Mouse (Mus musculus) stomach, embryonic 14.5 days (tissue): ENCODE measurements around the gene Stxbp3. TPM values are rescaled to one million over a fixed set of nuclear protein-coding genes. Genes with fewer than 3 reads are reported as not detected.
"Not testable (repeated sequence)": the region's sequence is repeated elsewhere in the genome, so short reads cannot be mapped to it uniquely, and the experiment has no call there.

ENCODE experiments used
- ATAC-seq: fragments of 200-750 bp; cut with Nextera tagmentation; 2 replicates; pipeline ENCODE4 v1.8.0; 2017; ENCODE audit warnings: low read depth, moderate TSS enrichment; ENCODE audit not compliant: insufficient number of reproducible peaks, insufficient read depth, low FRiP score
- H3K27ac ChIP-seq: fragments of 300-500 bp; sonication (generic); 2 replicates; pipeline ENCODE4 v1.5.1; 2014; ENCODE audit warnings: mild to moderate bottlenecking, low read length, moderate library complexity, mixed read lengths
- H3K27me3 ChIP-seq: fragments of 300-500 bp; sonication (generic); 2 replicates; pipeline ENCODE4 v1.6.1; 2014; ENCODE audit warnings: low read length, control low read depth, mixed read lengths; ENCODE audit not compliant: control insufficient read depth, insufficient read depth
- H3K36me3 ChIP-seq: fragments of 300-500 bp; sonication (generic); 2 replicates; pipeline ENCODE4 v1.6.1; 2014; ENCODE audit warnings: mild to moderate bottlenecking, control low read depth, low read length, moderate library complexity, mixed read lengths; ENCODE audit not compliant: control insufficient read depth, insufficient read depth
- H3K4me1 ChIP-seq: fragments of 300-500 bp; sonication (generic); 2 replicates; pipeline ENCODE4 v1.6.1; 2014; ENCODE audit warnings: low read length, control low read depth, mixed read lengths; ENCODE audit not compliant: control insufficient read depth, insufficient read depth
- H3K4me2 ChIP-seq: fragments of 300-500 bp; sonication (generic); replicated peaks from 2 replicates; pipeline ENCODE4 v1.6.1; 2014; ENCODE audit warnings: low read depth, low read length, control low read depth
- H3K4me3 ChIP-seq: fragments of 300-500 bp; sonication (generic); 2 replicates; pipeline ENCODE4 v1.5.1; 2014; ENCODE audit warnings: low read depth, low read length, control low read depth
- H3K9ac ChIP-seq: fragments of 300-500 bp; sonication (generic); replicated peaks from 2 replicates; pipeline ENCODE4 v1.6.1; 2014; ENCODE audit warnings: low read depth, mild to moderate bottlenecking, control low read depth, low read length, moderate library complexity, mixed read lengths
- H3K9me3 ChIP-seq: fragments of 300-500 bp; sonication (generic); 2 replicates; pipeline ENCODE4 v1.6.1; 2016; ENCODE audit warnings: low read depth, low read length, control low read depth; ENCODE audit not compliant: control insufficient read depth
- WGBS: fragments of 180-500 bp; shearing (Covaris S2); extraction: QIAGEN DNeasy Blood & Tissue Kit; methylation state at CpG from one replicate; pipeline ENCODE4 v1.1.7; 2014; 5-methylcytosine and 5-hydroxymethylcytosine counted together
- polyA plus RNA-seq: library from polyadenylated mRNA; unstranded; fragments of >200 nt; fragmentation: Nextera tagmentation; extraction: Ambion mirVana; gene quantifications from 2 replicates; pipeline ENCODE4 v1.2.1, GENCODE M21; 2014

Gene Stxbp3
- polyA plus RNA-seq, result 41.4 and 43.6 TPM in 2 replicates

GRCm38 (mm10) chr3:108840000-108840715 is at the start of gene Stxbp3:
Gene Stxbp3, minus strand, starts transcription at chr3:108840526.
- Histone ChIP-seq H3K4me2 (peak within 1 kb of the TSS; percentile 61), H3K4me1 (peaks cover 11% of the 10 kb centered on the region), H3K36me3 (peaks cover 6% of the 10 kb centered on the region; the same call in 1 of the 2 replicates), H3K27me3 (no peaks in the 10 kb centered on the region), H3K9me3 (no peaks in the 10 kb centered on the region), H3K9ac (peak within 1 kb of the TSS; percentile 63), H3K4me3 (peak within 1 kb of the TSS; percentile 75), H3K27ac (peak within 1 kb of the TSS; percentile 86)
- under 1% methylated on average over 56 of the region's 56 CpGs for WGBS
- peak; percentile 97 for ATAC-seq

GRCm38 (mm10) chr3:108889908-108890307 is 49.6 kb upstream of the Stxbp3 start, which contains the start of gene Fndc7:
Gene Fndc7, minus strand, starts transcription at chr3:108890008.
- H3K27ac ChIP-seq, result no peak within 1 kb of the TSS
- ATAC-seq, result no peak
- H3K27me3 ChIP-seq, result no peaks in the 10 kb centered on the region
- H3K36me3 ChIP-seq, result no peaks in the 10 kb centered on the region
- no peak within 1 kb of the TSS for H3K4me3 ChIP-seq
- H3K9ac ChIP-seq, result no peak within 1 kb of the TSS
- no peak within 1 kb of the TSS for H3K4me2 ChIP-seq
- no peaks in the 10 kb centered on the region for H3K4me1 ChIP-seq
- no peaks in the 10 kb centered on the region for H3K9me3 ChIP-seq
- WGBS, result 87% methylated on average over 1 of the region's 1 CpGs

GRCm38 (mm10) chr3:108887618-108887975 is 47.3 kb upstream of the Stxbp3 start:
- Histone ChIP-seq H3K9ac (no peak overlapping the region), H3K27me3 (no peaks in the 10 kb centered on the region), H3K27ac (no peak overlapping the region), H3K4me1 (no peaks in the 10 kb centered on the region), H3K9me3 (no peaks in the 10 kb centered on the region), H3K4me3 (no peak overlapping the region), H3K4me2 (no peak overlapping the region), H3K36me3 (no peaks in the 10 kb centered on the region)
- ATAC-seq, result no peak
- 94% methylated on average over 3 of the region's 3 CpGs for WGBS

- peak overlapping the region; percentile 39; the same call in 1 of the 2 replicates for H3K27ac ChIP-seq
- 60% methylated on average over 12 of the region's 12 CpGs for WGBS
- H3K27me3 ChIP-seq, result no peaks in the 10 kb centered on the region
- no peak for ATAC-seq
- no peak overlapping the region for H3K4me3 ChIP-seq
- no peak overlapping the region for H3K4me2 ChIP-seq
- H3K9ac ChIP-seq, result no peak overlapping the region
- no peaks in the 10 kb centered on the region for H3K36me3 ChIP-seq
- no peaks in the 10 kb centered on the region for H3K4me1 ChIP-seq
- no peaks in the 10 kb centered on the region for H3K9me3 ChIP-seq
These were observed 46.8 kb upstream of the Stxbp3 start for GRCm38 (mm10) chr3:108886934-108887617.

- no peak overlapping the region for H3K4me3 ChIP-seq
- H3K36me3 ChIP-seq, result no peaks in the 10 kb centered on the region
- H3K4me2 ChIP-seq, result no peak overlapping the region
- no peak overlapping the region; the same call in 1 of the 2 replicates for H3K27ac ChIP-seq
- H3K9me3 ChIP-seq, result no peaks in the 10 kb centered on the region
- ATAC-seq, result peak; percentile 63; the same call in 1 of the 2 replicates
- no peaks in the 10 kb centered on the region for H3K27me3 ChIP-seq
- peaks cover 1% of the 10 kb centered on the region; the same call in 1 of the 2 replicates for H3K4me1 ChIP-seq
- H3K9ac ChIP-seq, result no peak overlapping the region
- 46% methylated on average over 9 of the region's 9 CpGs for WGBS
These were observed 45.6 kb upstream of the Stxbp3 start for GRCm38 (mm10) chr3:108885686-108886530.

GRCm38 (mm10) chr3:108884706-108885289 is 44.5 kb upstream of the Stxbp3 start:
- peaks cover 7% of the 10 kb centered on the region; the same call in 1 of the 2 replicates for H3K4me1 ChIP-seq
- H3K27me3 ChIP-seq, result no peaks in the 10 kb centered on the region
- H3K36me3 ChIP-seq, result no peaks in the 10 kb centered on the region
- no peak overlapping the region for H3K4me2 ChIP-seq
- H3K27ac ChIP-seq, result no peak overlapping the region
- 73% methylated on average over 8 of the region's 8 CpGs for WGBS
- H3K9ac ChIP-seq, result no peak overlapping the region
- no peak overlapping the region for H3K4me3 ChIP-seq
- H3K9me3 ChIP-seq, result no peaks in the 10 kb centered on the region
- no peak for ATAC-seq

GRCm38 (mm10) chr3:108883067-108883466 is 42.7 kb upstream of the Stxbp3 start:
- H3K4me3 ChIP-seq, result no peak overlapping the region
- H3K9ac ChIP-seq, result no peak overlapping the region
- H3K4me1 ChIP-seq, result peaks cover 7% of the 10 kb centered on the region; the same call in 1 of the 2 replicates
- H3K27ac ChIP-seq, result no peak overlapping the region
- ATAC-seq, result no peak
- H3K4me2 ChIP-seq, result no peak overlapping the region
- no peaks in the 10 kb centered on the region for H3K27me3 ChIP-seq
- H3K9me3 ChIP-seq, result no peaks in the 10 kb centered on the region
- 89% methylated on average over 2 of the region's 2 CpGs for WGBS
- H3K36me3 ChIP-seq, result no peaks in the 10 kb centered on the region

- not testable (repeated sequence) for H3K9ac ChIP-seq, H3K4me1 ChIP-seq, ATAC-seq, H3K27me3 ChIP-seq, H3K36me3 ChIP-seq, H3K4me2 ChIP-seq, H3K9me3 ChIP-seq, H3K4me3 ChIP-seq
- 0 out of 2 replicates have a peak overlapping the region, but pooled peaks have one; percentile 72 for H3K27ac ChIP-seq
- 35% methylated on average over 4 of the region's 4 CpGs for WGBS
These were observed 41.5 kb upstream of the Stxbp3 start for GRCm38 (mm10) chr3:108881873-108882272.
